Mouse (Mus musculus) ovary, postnatal 14 days (tissue): ENCODE data around the gene Bmt2.

Experiments used
- DNase-seq: peaks from one replicate; pipeline ENCODE4 v3.0.0; 2022; ENCODE audit warnings: low spot score

The Bmt2 gene

DNA sequence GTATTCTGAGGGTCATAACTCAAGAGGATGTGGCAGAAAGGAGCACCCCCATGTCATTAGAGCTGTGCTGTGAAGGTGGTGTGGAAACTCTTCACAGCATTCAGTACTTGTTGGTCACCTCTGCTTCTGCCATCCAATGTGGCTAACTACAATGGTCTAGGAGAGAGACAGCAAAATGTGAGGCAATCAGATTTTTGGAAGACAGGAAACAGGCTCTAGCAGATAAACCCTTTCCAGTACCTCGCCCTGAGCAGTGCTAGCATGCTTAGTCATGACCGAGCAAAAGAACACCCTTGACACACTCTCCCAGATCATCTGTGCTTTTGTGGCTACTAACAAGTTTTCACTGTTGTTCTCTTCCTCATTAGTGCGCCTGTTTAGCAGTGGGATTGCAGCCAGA lies 60.7 kb downstream of the Bmt2 start:
- DNase-seq, result no peak

- DNase-seq, result no peak
These were observed 63.2 kb downstream of the Bmt2 start for GRCm38 (mm10) chr6:13614568-13614967.

DNA sequence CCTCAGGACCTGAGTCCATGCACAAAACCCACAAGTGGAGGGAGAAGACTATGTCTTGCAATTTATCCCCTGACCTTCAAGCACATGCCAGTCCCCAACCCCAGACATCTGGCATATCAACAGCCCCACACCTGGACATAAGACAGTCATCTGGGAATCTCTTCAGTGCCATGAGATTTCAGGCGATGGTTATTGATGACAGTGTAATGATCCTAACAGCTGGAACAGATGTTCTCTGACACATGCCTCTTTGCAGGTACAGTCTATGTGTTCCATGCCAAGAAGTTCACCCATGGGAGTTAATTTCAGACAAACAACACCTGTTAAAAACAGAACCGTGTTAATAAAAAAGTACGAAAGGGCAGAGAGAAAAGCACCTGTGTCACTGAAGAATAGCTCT lies 64.1 kb downstream of the Bmt2 start:
- no peak for DNase-seq

DNA sequence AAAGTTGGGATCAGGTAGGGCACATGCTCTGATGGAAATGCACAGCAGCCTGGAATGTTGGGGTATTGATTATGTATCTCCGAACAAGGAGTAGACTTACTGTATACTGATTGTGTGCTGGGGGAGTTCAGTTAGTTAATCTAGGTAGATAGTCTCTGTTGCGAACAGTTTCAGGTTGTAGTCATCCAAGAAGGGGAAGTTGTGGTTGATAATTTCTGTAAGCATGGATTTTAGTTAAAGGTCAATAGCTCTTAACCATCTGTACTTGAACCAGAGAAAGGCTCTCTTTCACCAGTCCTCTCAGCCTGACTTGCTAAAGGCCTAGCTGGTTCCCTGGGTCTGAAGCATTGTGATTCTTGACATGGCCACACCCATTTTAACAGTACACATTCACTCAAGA lies 66.9 kb downstream of the Bmt2 start:
- no peak for DNase-seq

DNA sequence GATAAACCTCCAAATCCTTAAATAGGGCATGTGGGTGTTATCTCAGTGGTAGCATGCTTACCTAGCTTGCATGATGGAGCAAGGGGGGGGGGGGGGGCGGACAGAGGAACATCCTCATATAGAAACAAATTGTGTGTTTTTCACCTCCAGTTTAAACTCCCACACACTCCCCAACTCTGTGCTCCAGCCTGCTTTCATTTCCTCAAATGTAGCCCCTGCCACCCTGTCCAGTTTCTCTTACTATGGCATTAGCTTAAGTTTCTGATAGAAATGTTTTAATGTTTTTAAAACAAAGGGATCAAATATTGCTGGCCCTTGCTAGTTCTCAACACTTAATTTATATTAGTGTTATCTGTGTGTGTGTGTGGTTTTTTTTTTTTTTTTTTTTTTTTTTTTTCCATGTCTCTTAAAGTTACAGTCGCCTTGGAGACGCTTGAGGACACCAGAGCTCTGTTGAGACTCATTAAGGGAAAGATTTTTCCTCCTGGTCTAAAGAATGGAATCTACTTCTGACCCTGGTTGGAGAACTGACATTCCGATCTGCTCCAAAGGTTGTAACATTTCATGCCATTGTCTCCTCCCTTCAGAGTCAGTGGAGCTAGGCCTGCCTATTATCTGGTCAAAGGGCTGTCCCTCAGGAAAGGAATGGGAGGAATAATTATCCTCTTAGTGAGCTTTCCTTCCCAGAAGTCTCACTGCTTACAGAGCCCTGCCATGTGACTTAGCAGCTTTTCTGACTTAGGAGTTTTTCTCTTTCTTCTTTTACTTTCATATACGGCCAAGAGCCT lies 68.2 kb downstream of the Bmt2 start:
- DNase-seq, result no peak

DNA sequence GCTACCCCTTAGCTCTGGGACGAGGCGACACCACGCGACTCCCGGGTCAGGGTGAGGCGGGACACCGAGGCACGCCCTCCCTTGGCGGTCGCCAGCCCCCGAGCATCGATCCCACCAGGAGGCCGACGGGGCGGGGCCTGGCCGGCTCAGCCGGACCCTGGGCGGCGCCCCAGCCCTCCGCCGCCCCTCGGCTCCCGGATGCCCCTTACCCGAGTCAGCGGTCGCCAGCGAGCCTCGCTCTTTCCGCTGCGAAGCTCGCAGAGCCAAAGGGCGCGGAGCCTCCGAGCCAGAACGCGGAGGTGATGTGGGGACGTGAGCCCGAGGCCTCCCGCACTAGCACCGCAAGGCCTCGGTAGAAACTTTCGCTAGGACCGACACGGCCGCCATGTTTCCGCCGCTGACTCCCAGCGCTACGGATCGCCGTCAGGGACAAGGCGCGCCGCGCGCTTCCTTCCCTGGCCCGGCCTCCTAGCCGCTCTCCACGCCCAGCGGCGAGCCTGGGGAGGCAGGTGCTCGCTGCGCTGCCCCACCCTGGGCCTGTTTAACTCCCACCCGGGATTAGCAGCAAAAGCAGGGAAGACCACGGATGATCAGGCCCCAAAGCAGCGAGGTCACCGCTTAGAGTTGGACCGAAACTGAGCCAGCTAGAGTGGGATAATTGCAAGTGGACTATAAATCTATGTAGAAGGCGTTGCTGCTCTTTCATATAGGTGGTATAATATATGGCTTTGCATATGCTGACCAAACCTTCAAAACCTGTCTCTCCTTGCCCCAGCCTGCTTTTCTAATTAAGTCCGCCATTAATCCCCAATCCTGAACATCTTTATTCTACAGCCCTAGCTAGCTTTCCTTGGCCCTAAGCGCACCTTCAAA lies 69.9 kb downstream of the Bmt2 start, which contains the start of gene Tmem168:
Tmem168 (minus strand) TSS at position 480 of the 873 bp plus-strand sequence.
- DNase-seq, result peak; percentile 94

DNA sequence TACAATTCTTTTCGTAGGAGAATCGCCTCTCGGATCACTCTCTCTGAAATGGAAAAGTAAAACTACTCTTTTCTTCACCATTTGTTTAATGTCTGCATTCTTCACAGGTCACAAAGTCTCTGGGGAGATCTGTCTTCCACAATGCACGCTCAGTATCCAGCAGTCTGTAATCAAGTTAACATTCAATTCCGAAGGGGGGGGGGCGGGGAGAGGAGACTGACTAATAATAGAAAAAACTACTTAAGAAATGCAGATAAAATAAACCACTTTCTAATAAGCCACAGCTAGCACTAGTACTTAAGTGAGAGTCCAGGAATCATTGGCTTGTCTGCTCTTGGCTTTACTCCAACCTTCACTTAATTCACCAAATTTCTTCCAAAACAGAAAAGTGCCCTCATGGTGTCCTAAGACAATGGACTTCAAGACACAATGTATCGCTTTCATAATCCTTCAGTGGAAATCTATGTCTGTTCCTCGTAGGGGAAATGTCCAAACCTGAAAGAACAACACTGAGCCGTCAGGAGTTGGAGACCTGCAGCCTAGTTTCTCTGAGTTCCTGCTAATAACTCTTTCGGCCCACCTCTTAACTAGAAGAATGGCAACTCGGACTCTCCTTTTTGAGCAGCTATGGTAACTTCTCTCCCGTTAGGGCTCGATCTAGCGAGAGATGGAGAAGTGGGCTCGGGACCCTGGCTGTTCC lies 70.7 kb downstream of the Bmt2 start:
- DNase-seq, result no peak

GRCm38 (mm10) chr6:13606394-13606793 lies 71.4 kb downstream of the Bmt2 start:
- no peak for DNase-seq

DNA sequence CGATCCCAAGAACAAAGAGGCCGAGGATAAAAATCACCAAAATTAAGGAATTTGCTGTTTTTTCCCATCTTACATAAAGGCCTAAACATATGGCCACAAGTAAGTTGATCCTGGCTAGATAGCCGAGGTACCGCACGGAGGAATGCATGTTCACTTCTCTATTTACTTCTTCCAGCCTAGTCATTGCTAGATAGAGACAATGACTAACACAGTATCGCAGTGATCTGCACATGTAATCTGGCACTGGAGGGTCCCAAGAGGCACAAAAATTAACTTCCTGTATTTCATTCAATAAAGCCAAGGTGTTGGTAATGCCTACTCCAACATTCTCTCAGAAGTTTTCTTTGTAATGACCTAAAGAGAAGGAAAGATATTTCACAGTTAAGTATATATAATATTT lies 74.6 kb downstream of the Bmt2 start:
- no peak for DNase-seq

DNA sequence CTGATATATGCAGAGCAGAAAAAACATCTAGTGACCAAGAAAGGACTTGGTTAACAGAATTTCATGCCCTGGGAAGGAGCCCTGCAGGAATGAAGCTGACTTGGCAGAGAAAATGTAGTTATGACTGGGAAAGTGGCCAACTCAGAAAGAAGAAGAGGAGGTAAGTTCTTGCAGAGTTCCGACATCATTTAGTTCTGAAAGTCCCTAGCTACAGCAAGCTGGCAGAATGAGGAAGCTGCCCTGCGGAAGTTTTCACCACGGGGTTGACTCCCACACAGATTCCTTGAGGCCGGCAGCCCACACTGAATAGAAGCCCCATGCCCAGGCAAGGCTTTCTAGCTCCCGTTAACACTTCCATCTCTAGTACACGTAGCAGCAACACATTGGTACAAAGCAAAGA lies 76.2 kb downstream of the Bmt2 start:
- DNase-seq, result peak; percentile 18

DNA sequence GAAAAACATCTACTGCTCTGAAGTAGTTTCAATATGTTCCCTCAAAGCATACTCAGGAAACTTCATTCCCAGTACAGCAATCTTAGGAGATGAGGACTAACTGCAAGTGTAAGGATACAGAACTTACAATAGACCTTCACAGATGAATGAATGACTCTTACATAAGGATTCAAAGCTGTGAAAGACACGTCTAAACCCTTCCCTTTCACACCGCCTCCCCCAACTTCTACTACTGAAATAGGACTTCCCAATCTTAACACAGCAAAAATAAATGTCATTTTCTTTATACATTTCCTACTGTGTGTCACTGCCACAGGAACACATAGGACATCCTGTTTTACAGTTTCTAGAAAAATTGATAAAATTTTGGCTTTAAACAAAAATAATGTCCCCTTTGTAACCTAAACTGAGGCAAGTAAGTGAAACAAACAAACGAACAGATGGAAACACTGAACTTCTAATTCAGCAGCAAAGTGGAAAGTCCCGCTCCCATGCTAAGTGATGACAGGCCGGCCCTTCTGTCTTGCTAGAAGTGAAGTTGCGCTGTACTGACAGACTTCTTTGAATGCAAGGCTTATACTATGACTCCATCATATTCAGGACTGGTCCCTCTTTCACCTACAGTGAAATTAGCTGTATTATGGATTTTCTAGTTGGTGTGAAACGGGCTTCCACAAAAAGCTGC lies 79.4 kb downstream of the Bmt2 start:
- no peak for DNase-seq

- no peak for DNase-seq
These were observed 84.9 kb downstream of the Bmt2 start for GRCm38 (mm10) chr6:13592729-13593345.

DNA sequence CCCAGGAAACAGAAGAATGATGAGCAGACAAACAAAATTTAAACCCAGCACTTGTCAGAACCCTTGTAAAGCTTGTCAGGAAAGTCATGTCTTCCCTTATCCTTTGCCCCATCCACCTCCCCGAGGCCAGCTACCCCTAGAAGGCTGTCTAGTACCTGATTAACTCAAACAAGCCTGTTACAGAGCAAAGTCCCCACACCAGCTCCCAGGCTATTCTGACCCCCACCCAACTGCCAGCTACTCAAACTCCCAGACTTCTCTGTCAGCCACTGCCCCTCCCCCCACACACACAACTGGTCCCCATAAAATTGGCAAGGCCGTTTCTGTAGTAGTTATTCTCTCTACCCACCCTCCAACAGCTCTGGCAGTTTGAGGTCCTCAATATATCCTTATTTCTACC lies 91.2 kb downstream of the Bmt2 start:
- no peak for DNase-seq

DNA sequence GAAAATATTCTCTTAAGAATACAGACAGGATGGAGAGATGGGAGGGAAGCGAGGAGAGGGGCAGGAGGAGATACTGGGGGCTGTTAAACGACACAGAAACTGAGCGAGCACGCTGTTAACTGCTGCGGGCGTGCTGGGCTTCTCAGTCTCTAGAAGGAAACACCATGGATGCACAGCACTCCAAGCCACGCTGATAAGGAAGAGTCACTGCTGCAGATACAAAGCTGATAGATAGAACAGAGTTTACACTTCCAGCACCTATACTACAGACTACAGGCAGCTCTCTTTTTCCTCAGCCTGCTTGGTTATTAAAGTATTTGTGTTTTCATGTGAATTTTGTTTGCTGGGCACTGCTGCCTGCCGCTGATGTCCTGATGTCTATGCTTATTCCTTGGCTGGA lies 91.6 kb downstream of the Bmt2 start:
- DNase-seq, result no peak

DNA sequence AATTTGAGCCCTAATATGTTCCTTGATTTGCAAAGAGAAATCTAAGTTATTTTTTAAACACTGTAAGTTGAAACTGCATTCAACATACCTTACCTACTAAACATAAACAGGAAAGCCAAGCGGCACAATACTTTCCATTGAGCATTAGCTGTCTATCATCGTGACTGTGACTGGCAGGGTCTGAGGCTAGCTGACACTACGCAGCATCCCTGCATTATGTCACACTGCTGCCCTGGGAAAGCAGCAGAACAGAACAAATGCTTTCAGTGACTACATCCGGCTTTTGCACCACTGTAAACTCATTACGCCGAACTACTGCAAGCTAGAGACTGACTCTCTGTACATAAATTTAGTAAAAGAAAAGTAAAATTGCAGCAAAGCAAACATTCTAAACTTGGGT lies 93.0 kb downstream of the Bmt2 start:
- DNase-seq, result no peak

- no peak for DNase-seq
These were observed 95.7 kb downstream of the Bmt2 start for GRCm38 (mm10) chr6:13582075-13582474.
